In genomic region chr9:43231805-43232204, GRCm38 (mm10) we compare ENCODE assay signal across 10 mouse cellular contexts. TPM values are rescaled to one million over a fixed set of nuclear protein-coding genes. Genes with fewer than 3 reads are reported as not detected.
DNase-seq lines count a peak whose midpoint lies in the region; ATAC-seq and TF ChIP-seq lines count a peak whose summit lies in the region.
"Had no signal": no experiment of that assay in that cellular context is flagged by ENCODE, and none has a peak within 500 bp of the region (broad histone marks: within the 10 kb centered on the region; RNA-seq: fewer than 3 reads in every experiment).

No protein-coding gene starts in this region.

- H3K4me1 ChIP-seq in kidney, postnatal 0 days (replicated peaks; ENCODE audit: insufficient read depth, low read length), result peaks cover 49% of the 10 kb centered on the region
- peaks cover 12% of the 10 kb centered on the region for H3K4me1 ChIP-seq in neural tube, embryonic 12.5 days

- ATAC-seq in kidney, postnatal 0 days (replicated peaks; ENCODE audit: low FRiP score, low read depth), result 0 out of 2 replicates have a peak, but pooled peaks have one; percentile 1
- ATAC-seq in neural tube, embryonic 12.5 days (ENCODE audit: low FRiP score, low read depth), result no peak

- WGBS in kidney, postnatal 0 days, result 43% methylated on average over 4 of the region's 4 CpGs
- WGBS in neural tube, embryonic 12.5 days, result 66% methylated on average over 4 of the region's 4 CpGs

- H3K27ac ChIP-seq in kidney, postnatal 0 days, result peak overlapping the region; percentile 74
- H3K27ac ChIP-seq in neural tube, embryonic 12.5 days, result no peak overlapping the region
- H3K27ac ChIP-seq: macrophage had no signal

- TF ChIP-seq CTCF in kidney, postnatal 0 days (IDR thresholded peaks at IDR 0.05; ENCODE audit: low read depth), result no peak

- no peak overlapping the region for H3K4me3 ChIP-seq in kidney, postnatal 0 days (replicated peaks; ENCODE audit: low read depth, low read length)
- H3K4me3 ChIP-seq in neural tube, embryonic 12.5 days, result no peak overlapping the region

- H3K9ac ChIP-seq in kidney, postnatal 0 days (ENCODE audit: low read depth, low read length), result no peak overlapping the region
- no peak overlapping the region for H3K9ac ChIP-seq in neural tube, embryonic 12.5 days

- peak; percentile 54 for DNase-seq in kidney, postnatal 0 days (ENCODE audit: low spot score)
- DNase-seq in kidney, postnatal 25 days, result no peak
- peak; percentile 71 to 84 for DNase-seq in heart, adult 18-20 months
- peak; percentile 40 to 52 for DNase-seq in kidney, postnatal 4 days
- no peak for DNase-seq in layer of hippocampus, adult 11-12 months (ENCODE audit: low spot score)
- DNase-seq in embryo, embryonic 9.5 days (ENCODE audit: extremely low spot score), result no peak
- no peak for DNase-seq in left cerebral cortex, postnatal 25 days (ENCODE audit: low spot score in 2 of 2)

- H3K36me3 ChIP-seq in kidney, postnatal 0 days (ENCODE audit: insufficient read depth, low read length), result no peaks in the 10 kb centered on the region
- H3K36me3 ChIP-seq in neural tube, embryonic 12.5 days, result no peaks in the 10 kb centered on the region

- H3K9me3 ChIP-seq in kidney, postnatal 0 days (replicated peaks; ENCODE audit: low read length), result no peaks in the 10 kb centered on the region
- no peaks in the 10 kb centered on the region for H3K9me3 ChIP-seq in neural tube, embryonic 12.5 days

- intact Hi-C loops in left cerebral cortex, postnatal 25 days (cut with DNase I), result no loop called here

- no peak overlapping the region for H3K4me2 ChIP-seq in kidney, postnatal 0 days (ENCODE audit: low read length)
- H3K4me2 ChIP-seq in neural tube, embryonic 12.5 days (replicated peaks), result 0 out of 2 replicates have a peak overlapping the region, but pooled peaks have one; percentile 1

- no peaks in the 10 kb centered on the region for H3K27me3 ChIP-seq in kidney, postnatal 0 days (ENCODE audit: insufficient read depth, low read length)
- peaks cover 3% of the 10 kb centered on the region; the same call in 1 of the 2 replicates for H3K27me3 ChIP-seq in neural tube, embryonic 12.5 days (replicated peaks)

RNA-seq across cellular contexts. Expression of gene Oaf, which starts 7.9 kb away (rescaled TPM):
- polyA plus RNA-seq in kidney, postnatal 0 days (2015; fragmentation: Nextera tagmentation; extraction: Ambion mirVana), result 57.2 and 62.9 TPM in 2 replicates
- 1 to 10 TPM; 6.4 to 7.7 TPM for total RNA-seq in heart, adult 18-20 months (2021)
- polyA plus RNA-seq in neural tube, embryonic 12.5 days (2016; fragmentation: Nextera tagmentation; extraction: Ambion mirVana), result 37.2 and 40.0 TPM in 2 replicates
- total RNA-seq in left cerebral cortex, postnatal 25 days (2021), result 10 to 100 TPM; 12.6 to 13.2 TPM

RNA-seq across cellular contexts. Expression of gene Pou2f3, which starts 21.6 kb away (rescaled TPM):
- polyA plus RNA-seq in kidney, postnatal 0 days (2015; fragmentation: Nextera tagmentation; extraction: Ambion mirVana), result 0.41 and 0.47 TPM in 2 replicates
- total RNA-seq in heart, adult 18-20 months (2021), result under 1 TPM in 1 of 2 experiments, not detected in 1; 0.10 TPM
- polyA plus RNA-seq in neural tube, embryonic 12.5 days (2016; fragmentation: Nextera tagmentation; extraction: Ambion mirVana), result not detected in 2 replicates
- under 1 TPM in 1 of 2 experiments, not detected in 1; 0.30 TPM for total RNA-seq in left cerebral cortex, postnatal 25 days (2021)
- total RNA-seq: common myeloid progenitor, adult 5-6 weeks had no signal
- polyA plus RNA-seq: macrophage had no signal

Comparison
In these comparisons a context has a peak if more than half of its experiments do, and no peak if none do; other contexts are left out.
1. DNase-seq: peak in kidney, postnatal 0 days (single experiment), heart, adult 18-20 months (2 of 2) and kidney, postnatal 4 days (2 of 2); none in kidney, postnatal 25 days (0 of 2), layer of hippocampus, adult 11-12 months (single experiment), embryo, embryonic 9.5 days (single experiment) and left cerebral cortex, postnatal 25 days (0 of 2).